Mouse (Mus musculus) lung, adult 10 weeks (tissue): ENCODE data around the gene Vmn2r114. TPM values are rescaled to one million over a fixed set of nuclear protein-coding genes. Genes with fewer than 3 reads are reported as not detected.

ENCODE experiments used
- polyA plus RNA-seq: library from polyadenylated mRNA; stranded (reverse); fragments of 350-450 nt; fragmentation: Illumina TruSeq; extraction: RNeasy Lipid Tissue Mini Kit (QIAGEN cat#74804); gene quantifications from one replicate; pipeline ENCODE4 v1.2.3, GENCODE M21; 2014; ENCODE audit warnings: low read depth, low replicate concordance; ENCODE audit not compliant: insufficient read depth

Vmn2r114 gene
- not detected for polyA plus RNA-seq

DNA sequence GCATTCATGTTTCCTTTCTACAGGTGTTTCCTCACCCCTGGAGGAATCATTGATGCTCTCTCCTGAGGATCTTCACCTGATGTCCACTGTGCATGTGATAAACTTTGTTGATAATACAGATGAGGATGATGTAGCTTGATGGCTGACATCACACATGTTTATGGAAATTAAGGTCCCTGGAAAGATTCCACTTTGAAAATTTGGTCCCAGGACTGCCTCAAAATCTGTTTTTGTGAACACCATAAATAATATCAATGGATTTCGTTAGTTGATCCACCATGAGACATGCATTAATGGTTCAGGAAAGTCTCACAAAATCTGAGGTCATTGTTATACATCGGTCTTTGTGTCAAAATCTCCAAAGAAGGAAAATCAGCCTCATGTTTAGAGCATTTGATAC is at the start of gene Vmn2r114:
TSS of gene Vmn2r114 (minus strand) at position 101 of the 400 bp plus-strand sequence.

DNA sequence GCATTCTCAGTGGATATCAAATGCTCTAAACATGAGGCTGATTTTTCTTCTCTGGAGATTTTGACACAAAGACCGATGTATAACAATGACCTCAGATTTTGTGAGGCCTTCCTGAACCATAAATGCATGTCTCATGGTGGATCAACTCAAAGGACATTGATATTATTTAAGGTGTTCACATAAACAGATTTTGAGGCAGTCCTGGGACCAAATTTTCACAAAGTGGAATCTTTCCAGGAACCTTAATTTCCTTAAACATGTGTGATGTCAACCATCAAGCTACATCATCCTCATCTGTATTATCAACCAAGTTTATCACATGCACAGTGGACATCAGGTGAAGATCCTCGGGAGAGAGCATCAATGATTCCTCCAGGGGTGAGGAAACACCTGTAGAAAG is 31.1 kb upstream of the Vmn2r114 start, which contains the start of gene Vmn2r115:
TSS of gene Vmn2r115 (plus strand) at position 301 of the 400 bp plus-strand sequence.

Other genes with a start within 250 kb of the Vmn2r114 start
- gene Zfp40, start 119.3 kb downstream of the Vmn2r114 start, polyA plus RNA-seq = 4.8 TPM
- not detected for gene Vmn2r115, start 31.2 kb upstream of the Vmn2r114 start, polyA plus RNA-seq
- gene Vmn2r116, start 72.1 kb upstream of the Vmn2r114 start, polyA plus RNA-seq = not detected
- not detected for gene Vmn2r117, start 167.2 kb upstream of the Vmn2r114 start, polyA plus RNA-seq